ENCODE assay signal across 8 mouse cellular contexts in genomic region chr17:13007730-13008425, GRCm38 (mm10). TPM values are rescaled to one million over a fixed set of nuclear protein-coding genes. Genes with fewer than 3 reads are reported as not detected.
DNase-seq lines count a peak whose midpoint lies in the region; ATAC-seq and TF ChIP-seq lines count a peak whose summit lies in the region.

No protein-coding gene starts in this region.

- peak; percentile 90 for ATAC-seq in activated CD4-positive, CD25-positive, alpha-beta regulatory T cell, adult 4 months
- peak; percentile 91 for ATAC-seq in megakaryocyte progenitor cell, adult 5-6 weeks (replicated peaks; ENCODE audit: poor library complexity)

- peak; percentile 96 to 97 for DNase-seq in gastrocnemius, adult 8-10 months (ENCODE audit: low spot score in 2 of 2)
- peak; percentile 95 for DNase-seq in induced T-regulatory cell, adult 2 months (ENCODE audit: low read depth)
- peak; percentile 92 to 97 for DNase-seq in left cerebral cortex, adult 9 months (ENCODE audit: low spot score in 2 of 2)
- peak; percentile 98 for DNase-seq in right cerebral cortex, postnatal 14 days
- DNase-seq in urinary bladder, postnatal 36 days (ENCODE audit: low spot score in 2 of 2): peak; percentile 99

- peak overlapping the region; percentile 85 for H3K4me3 ChIP-seq in cortical plate, adult 2 months (ENCODE audit: insufficient read depth, low read length)

- peak; percentile 80; the same call in 1 of the 2 replicates for TF ChIP-seq POLR2A in cortical plate, adult 2 months (IDR thresholded peaks at IDR 0.05; ENCODE audit: extremely low read depth, insufficient read depth, low read length)

- peaks cover 1% of the 10 kb centered on the region; the same call in 1 of the 2 replicates for H3K4me1 ChIP-seq in cortical plate, adult 2 months (ENCODE audit: control insufficient read depth, insufficient read depth, low read length)

- H3K27ac ChIP-seq in cortical plate, adult 2 months (ENCODE audit: insufficient read depth, low read length): peak overlapping the region; percentile 88

- TF ChIP-seq CTCF in cortical plate, adult 2 months (IDR thresholded peaks at IDR 0.05; ENCODE audit: extremely low read depth, insufficient read depth, low read length): no peak

RNA-seq across cellular contexts. Expression of gene Sod2, which starts 1.2 kb away (rescaled TPM):
- polyA plus RNA-seq in activated CD4-positive, CD25-positive, alpha-beta regulatory T cell, adult 4 months (2017; shearing (Covaris generic)): 10 to 100 TPM; 62.4 to 64.0 TPM
- polyA plus RNA-seq in cortical plate, adult 2 months (2012; rRNA removed): 222 and 230 TPM in 2 replicates
- total RNA-seq in gastrocnemius, adult 8-10 months (2022): 100 to 1,000 TPM; 386 to 415 (median 402) TPM
- total RNA-seq in megakaryocyte progenitor cell, adult 5-6 weeks (2015): 118 and 119 TPM in 2 replicates
- total RNA-seq in megakaryocyte progenitor cell, adult 5-6 weeks (2017): 69.0 and 77.7 TPM in 2 replicates

RNA-seq across cellular contexts. Expression of gene Wtap, which starts 13.9 kb away (rescaled TPM):
- polyA plus RNA-seq in activated CD4-positive, CD25-positive, alpha-beta regulatory T cell, adult 4 months (2017; shearing (Covaris generic)): 100 to 1,000 TPM; 110 to 181 TPM
- 50.9 and 51.3 TPM in 2 replicates for polyA plus RNA-seq in cortical plate, adult 2 months (2012; rRNA removed)
- 10 to 100 TPM; 22.5 to 28.0 (median 26.2) TPM for total RNA-seq in gastrocnemius, adult 8-10 months (2022)
- 115 TPM in 2 replicates for total RNA-seq in megakaryocyte progenitor cell, adult 5-6 weeks (2015)
- total RNA-seq in megakaryocyte progenitor cell, adult 5-6 weeks (2017): 274 and 365 TPM in 2 replicates

RNA-seq across cellular contexts. Expression of gene Gpr31b, which starts 44.2 kb away (rescaled TPM):
- polyA plus RNA-seq in activated CD4-positive, CD25-positive, alpha-beta regulatory T cell, adult 4 months (2017; shearing (Covaris generic)): not detected
- polyA plus RNA-seq in cortical plate, adult 2 months (2012; rRNA removed): not detected in 2 replicates
- not detected for total RNA-seq in gastrocnemius, adult 8-10 months (2022)
- 0.91 TPM in 1 of 2 replicates, not detected in the other for total RNA-seq in megakaryocyte progenitor cell, adult 5-6 weeks (2015)
- 0.41 TPM in 1 of 2 replicates, not detected in the other for total RNA-seq in megakaryocyte progenitor cell, adult 5-6 weeks (2017)

RNA-seq across cellular contexts. Expression of gene Acat2, which starts 47.3 kb away (rescaled TPM):
- polyA plus RNA-seq in activated CD4-positive, CD25-positive, alpha-beta regulatory T cell, adult 4 months (2017; shearing (Covaris generic)): 10 to 100 TPM; 38.5 to 40.3 TPM
- 42.3 and 47.4 TPM in 2 replicates for polyA plus RNA-seq in cortical plate, adult 2 months (2012; rRNA removed)
- total RNA-seq in gastrocnemius, adult 8-10 months (2022): 1 to 10 TPM; 3.9 to 4.8 (median 4.3) TPM
- total RNA-seq in megakaryocyte progenitor cell, adult 5-6 weeks (2015): 16.4 and 18.1 TPM in 2 replicates
- 14.7 and 16.7 TPM in 2 replicates for total RNA-seq in megakaryocyte progenitor cell, adult 5-6 weeks (2017)

RNA-seq across cellular contexts. Expression of gene Tcp10b, which starts 53.0 kb away (rescaled TPM):
- polyA plus RNA-seq in activated CD4-positive, CD25-positive, alpha-beta regulatory T cell, adult 4 months (2017; shearing (Covaris generic)): not detected
- polyA plus RNA-seq in cortical plate, adult 2 months (2012; rRNA removed): 0.57 and 0.94 TPM in 2 replicates
- under 1 TPM in 3 of 4 experiments, not detected in 1; 0.16 to 0.43 (median 0.27) TPM for total RNA-seq in gastrocnemius, adult 8-10 months (2022)
- total RNA-seq in megakaryocyte progenitor cell, adult 5-6 weeks (2015): 0.15 and 0.99 TPM in 2 replicates
- 0.44 TPM in 1 of 2 replicates, not detected in the other for total RNA-seq in megakaryocyte progenitor cell, adult 5-6 weeks (2017)

Comparison
In these comparisons a context has a peak if more than half of its experiments do, and no peak if none do; other contexts are left out.
1. Peak in every context shown above with its lines: DNase-seq, ATAC-seq, H3K4me3 ChIP-seq and H3K27ac ChIP-seq.
2. RNA of gene Wtap, which starts 13.9 kb away (total RNA-seq): 115 to 365 TPM in megakaryocyte progenitor cell, adult 5-6 weeks; 22.5 to 28.0 TPM in gastrocnemius, adult 8-10 months; every median in the first group is over 4 times any median in the second.